Mouse (Mus musculus): ENCODE results near the gene Upb1. TPM values are rescaled to one million over a fixed set of nuclear protein-coding genes. Genes with fewer than 3 reads are reported as not detected.

Upb1 gene
- polyA plus RNA-seq, 1 experiment, result 1.0 TPM

DNA sequence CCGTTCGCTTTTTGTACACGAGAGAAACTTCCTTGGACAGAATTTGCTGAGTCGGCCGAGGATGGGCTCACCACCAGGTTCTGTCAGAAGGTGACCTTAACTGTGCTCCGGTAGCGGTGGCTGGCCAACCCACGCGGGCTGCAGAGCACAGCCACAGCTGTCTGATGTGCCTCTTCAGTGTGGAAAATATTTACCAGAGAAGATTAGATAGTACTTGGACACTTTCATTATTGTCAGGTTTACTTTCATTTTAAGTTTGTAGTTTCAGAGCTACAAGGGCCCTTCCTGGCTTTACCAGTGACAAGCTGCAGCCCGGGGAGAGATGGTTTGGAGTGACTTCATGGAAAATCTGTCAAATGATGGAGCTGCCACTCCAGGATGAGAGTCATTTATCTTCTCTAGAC lies 23.6 kb downstream of the Upb1 start:
- TF ChIP-seq POLR2A (IDR thresholded peaks at IDR 0.05; ENCODE audit: low read depth, low read length) (no peak), CTCF (IDR thresholded peaks at IDR 0.05; ENCODE audit: extremely low read depth, insufficient read length, insufficient replicate concordance, low read depth, low read length) (no peak)
- no peaks in the 10 kb centered on the region for H3K36me3 ChIP-seq (ENCODE audit: control insufficient read depth, insufficient read depth, low read length)
- 0 out of 2 replicates have a peak overlapping the region, but pooled peaks have one; percentile 10 for H3K27ac ChIP-seq (ENCODE audit: insufficient read depth, low read depth, low read length)
- H3K4me1 ChIP-seq (ENCODE audit: control insufficient read depth, insufficient read depth, insufficient read length, low read length), result no peaks in the 10 kb centered on the region; the same call in 1 of the 2 replicates
- WGBS, result 13% methylated on average over 10 of the region's 10 CpGs
- peak overlapping the region; percentile 23 for H3K4me3 ChIP-seq (ENCODE audit: low read depth, low read length)
- no peaks in the 10 kb centered on the region for H3K27me3 ChIP-seq (ENCODE audit: control insufficient read depth, insufficient read depth, low read length)

GRCm38 (mm10) chr10:75428049-75429003 lies 27.4 kb downstream of the Upb1 start:
- peaks cover 4% of the 10 kb centered on the region; the same call in 1 of the 2 replicates for H3K4me1 ChIP-seq (ENCODE audit: control insufficient read depth, insufficient read depth, insufficient read length, low read length)
- WGBS, result 65% methylated on average over 13 of the region's 13 CpGs
- H3K27ac ChIP-seq (ENCODE audit: insufficient read depth, low read depth, low read length), result peak overlapping the region; percentile 96
- TF ChIP-seq POLR2A (IDR thresholded peaks at IDR 0.05; ENCODE audit: low read depth, low read length) (no peak), CTCF (IDR thresholded peaks at IDR 0.05; ENCODE audit: extremely low read depth, insufficient read length, insufficient replicate concordance, low read depth, low read length) (no peak)
- H3K4me3 ChIP-seq (ENCODE audit: low read depth, low read length), result no peak overlapping the region
- no peaks in the 10 kb centered on the region for H3K36me3 ChIP-seq (ENCODE audit: control insufficient read depth, insufficient read depth, low read length)
- no peaks in the 10 kb centered on the region for H3K27me3 ChIP-seq (ENCODE audit: control insufficient read depth, insufficient read depth, low read length)

DNA sequence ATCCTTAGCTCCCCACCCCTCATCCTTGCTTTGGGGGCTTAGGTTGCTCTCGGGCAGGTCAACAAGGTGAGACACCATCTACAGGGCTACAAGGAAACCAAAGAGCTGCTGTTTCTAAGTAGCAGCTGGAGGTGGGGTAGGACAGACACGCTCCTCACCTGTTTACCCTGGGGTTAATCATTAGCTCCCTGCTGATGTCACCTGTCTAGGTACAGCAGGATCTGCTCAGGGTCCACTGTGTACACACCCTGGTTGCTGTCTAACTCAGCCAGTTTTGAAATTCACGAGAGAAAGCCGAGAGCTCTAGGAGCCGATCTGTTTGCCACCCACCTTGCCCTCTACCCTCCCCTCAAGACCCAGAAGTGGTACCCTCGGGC lies 28.1 kb downstream of the Upb1 start:
- Histone ChIP-seq H3K4me1 (ENCODE audit: control insufficient read depth, insufficient read depth, insufficient read length, low read length) (peaks cover 4% of the 10 kb centered on the region; the same call in 1 of the 2 replicates), H3K27ac (ENCODE audit: insufficient read depth, low read depth, low read length) (peak overlapping the region; percentile 96), H3K36me3 (ENCODE audit: control insufficient read depth, insufficient read depth, low read length) (no peaks in the 10 kb centered on the region), H3K4me3 (ENCODE audit: low read depth, low read length) (peak overlapping the region; percentile 56), H3K27me3 (ENCODE audit: control insufficient read depth, insufficient read depth, low read length) (no peaks in the 10 kb centered on the region)
- WGBS, result 28% methylated on average over 6 of the region's 6 CpGs
- TF ChIP-seq POLR2A (IDR thresholded peaks at IDR 0.05; ENCODE audit: low read depth, low read length) (no peak), CTCF (IDR thresholded peaks at IDR 0.05; ENCODE audit: extremely low read depth, insufficient read length, insufficient replicate concordance, low read depth, low read length) (no peak)

- 59% methylated on average over 7 of the region's 7 CpGs for WGBS
- TF ChIP-seq POLR2A (IDR thresholded peaks at IDR 0.05; ENCODE audit: low read depth, low read length) (no peak), CTCF (IDR thresholded peaks at IDR 0.05; ENCODE audit: extremely low read depth, insufficient read length, insufficient replicate concordance, low read depth, low read length) (no peak)
- H3K27me3 ChIP-seq (ENCODE audit: control insufficient read depth, insufficient read depth, low read length), result no peaks in the 10 kb centered on the region
- peaks cover 4% of the 10 kb centered on the region; the same call in 1 of the 2 replicates for H3K4me1 ChIP-seq (ENCODE audit: control insufficient read depth, insufficient read depth, insufficient read length, low read length)
- no peaks in the 10 kb centered on the region for H3K36me3 ChIP-seq (ENCODE audit: control insufficient read depth, insufficient read depth, low read length)
- H3K4me3 ChIP-seq (ENCODE audit: low read depth, low read length), result no peak overlapping the region
- H3K27ac ChIP-seq (ENCODE audit: insufficient read depth, low read depth, low read length), result peak overlapping the region; percentile 96
Measured at GRCm38 (mm10) chr10:75429522-75430146, 28.7 kb downstream of the Upb1 start.

GRCm38 (mm10) chr10:75430147-75430537 lies 29.2 kb downstream of the Upb1 start:
- peaks cover 4% of the 10 kb centered on the region; the same call in 1 of the 2 replicates for H3K4me1 ChIP-seq (ENCODE audit: control insufficient read depth, insufficient read depth, insufficient read length, low read length)
- no peak overlapping the region for H3K4me3 ChIP-seq (ENCODE audit: low read depth, low read length)
- H3K27me3 ChIP-seq (ENCODE audit: control insufficient read depth, insufficient read depth, low read length), result no peaks in the 10 kb centered on the region
- TF ChIP-seq POLR2A (IDR thresholded peaks at IDR 0.05; ENCODE audit: low read depth, low read length), result no peak
- no peak for TF ChIP-seq CTCF (IDR thresholded peaks at IDR 0.05; ENCODE audit: extremely low read depth, insufficient read length, insufficient replicate concordance, low read depth, low read length)
- no peak overlapping the region for H3K27ac ChIP-seq (ENCODE audit: insufficient read depth, low read depth, low read length)
- 94% methylated on average over 5 of the region's 5 CpGs for WGBS
- no peaks in the 10 kb centered on the region for H3K36me3 ChIP-seq (ENCODE audit: control insufficient read depth, insufficient read depth, low read length)

DNA sequence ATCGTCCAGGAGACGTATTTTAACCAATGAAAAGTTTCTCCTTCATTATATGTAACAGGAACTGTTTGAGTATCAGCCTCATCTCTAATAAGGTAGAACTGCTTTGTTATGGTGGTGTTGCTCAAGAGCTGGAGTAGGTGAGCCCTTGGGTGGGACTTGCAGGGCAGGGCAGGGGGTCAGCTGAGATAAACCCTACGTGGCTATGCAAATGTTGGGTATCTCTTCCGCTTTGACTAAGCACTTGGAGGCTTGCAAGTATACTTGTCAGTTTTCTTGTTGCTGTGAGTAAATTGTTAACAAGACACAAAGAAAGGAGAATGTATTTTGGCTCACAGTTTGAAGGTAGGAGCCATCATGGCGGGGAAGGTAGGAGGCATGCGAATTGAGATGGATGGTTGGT lies 29.7 kb downstream of the Upb1 start:
- WGBS, result 93% methylated on average over 6 of the region's 6 CpGs
- peaks cover 4% of the 10 kb centered on the region; the same call in 1 of the 2 replicates for H3K4me1 ChIP-seq (ENCODE audit: control insufficient read depth, insufficient read depth, insufficient read length, low read length)
- no peaks in the 10 kb centered on the region for H3K27me3 ChIP-seq (ENCODE audit: control insufficient read depth, insufficient read depth, low read length)
- H3K4me3 ChIP-seq (ENCODE audit: low read depth, low read length), result no peak overlapping the region
- no peak for TF ChIP-seq POLR2A (IDR thresholded peaks at IDR 0.05; ENCODE audit: low read depth, low read length)
- no peak for TF ChIP-seq CTCF (IDR thresholded peaks at IDR 0.05; ENCODE audit: extremely low read depth, insufficient read length, insufficient replicate concordance, low read depth, low read length)
- no peak overlapping the region for H3K27ac ChIP-seq (ENCODE audit: insufficient read depth, low read depth, low read length)
- H3K36me3 ChIP-seq (ENCODE audit: control insufficient read depth, insufficient read depth, low read length), result no peaks in the 10 kb centered on the region

Measured in small intestine, adult 2 months (tissue).